Mouse (Mus musculus) forebrain, embryonic 14.5 days (tissue): Measurements from ENCODE around the gene Prim2. TPM values are rescaled to one million over a fixed set of nuclear protein-coding genes. Genes with fewer than 3 reads are reported as not detected.
"Not testable (repeated sequence)": the region's sequence is repeated elsewhere in the genome, so short reads cannot be mapped to it uniquely, and the experiment has no call there.

Experiments used
- ATAC-seq: fragments of 200-750 bp; cut with Nextera tagmentation; 2 replicates; pipeline ENCODE4 v1.8.0; 2017; ENCODE audit warnings: mild to moderate bottlenecking, moderate library complexity
- DNase-seq: peaks from one replicate; pipeline ENCODE4 v3.0.0-alpha.2; 2015; ENCODE audit warnings: low spot score
- H3K27ac ChIP-seq: fragments of 300-500 bp; sonication (generic); 2 replicates; pipeline ENCODE4 v1.5.1; 2014; ENCODE audit warnings: low read depth, mild to moderate bottlenecking, control low read depth, low read length, moderate library complexity
- H3K27me3 ChIP-seq: fragments of 300-500 bp; sonication (generic); replicated peaks from 2 replicates; pipeline ENCODE4 v1.6.1; 2014; ENCODE audit warnings: low read length, control low read depth, mixed read lengths; ENCODE audit not compliant: control insufficient read depth, insufficient read depth
- H3K36me3 ChIP-seq: fragments of 300-500 bp; sonication (generic); 2 replicates; pipeline ENCODE4 v1.6.1; 2014; ENCODE audit warnings: low read length, control low read depth; ENCODE audit not compliant: control insufficient read depth, insufficient read depth
- H3K4me1 ChIP-seq: fragments of 300-500 bp; sonication (generic); 2 replicates; pipeline ENCODE4 v1.6.1; 2014; ENCODE audit warnings: antibody characterized with exemption, low read length, control low read depth; ENCODE audit not compliant: control insufficient read depth, insufficient read depth
- H3K4me2 ChIP-seq: fragments of 300-500 bp; sonication (generic); 2 replicates; pipeline ENCODE4 v1.6.1; 2014; ENCODE audit warnings: mild to moderate bottlenecking, control low read depth, low read length
- H3K4me3 ChIP-seq: fragments of 300-500 bp; sonication (generic); 2 replicates; pipeline ENCODE4 v1.5.1; 2014; ENCODE audit warnings: low read depth, low read length, control low read depth
- H3K9ac ChIP-seq: fragments of 300-500 bp; sonication (generic); 2 replicates; pipeline ENCODE4 v1.6.1; 2014; ENCODE audit warnings: mild to moderate bottlenecking, low read length, control low read depth, moderate library complexity
- H3K9me3 ChIP-seq: fragments of 300-500 bp; sonication (generic); replicated peaks from 2 replicates; pipeline ENCODE4 v1.6.1; 2016; ENCODE audit warnings: low read length, control low read depth, mixed read lengths; ENCODE audit not compliant: control insufficient read depth
- WGBS: fragments of 180-500 bp; shearing (Covaris S2); extraction: QIAGEN DNeasy Blood & Tissue Kit; methylation state at CpG from one replicate; pipeline ENCODE4 v1.1.7; 2014; 5-methylcytosine and 5-hydroxymethylcytosine counted together
- polyA plus RNA-seq: library from polyadenylated mRNA; unstranded; fragments of >200 nt; fragmentation: Nextera tagmentation; extraction: Ambion mirVana; gene quantifications from 2 replicates; pipeline ENCODE4 v1.2.1, GENCODE M21; 2014

The Prim2 gene
- polyA plus RNA-seq, 1 experiment from 2014 or later, result 36.8 TPM

GRCm38 (mm10) chr1:33627070-33627469 is 42.5 kb downstream of the Prim2 start:
- H3K27ac ChIP-seq, result no peak overlapping the region
- DNase-seq, result no peak

DNA sequence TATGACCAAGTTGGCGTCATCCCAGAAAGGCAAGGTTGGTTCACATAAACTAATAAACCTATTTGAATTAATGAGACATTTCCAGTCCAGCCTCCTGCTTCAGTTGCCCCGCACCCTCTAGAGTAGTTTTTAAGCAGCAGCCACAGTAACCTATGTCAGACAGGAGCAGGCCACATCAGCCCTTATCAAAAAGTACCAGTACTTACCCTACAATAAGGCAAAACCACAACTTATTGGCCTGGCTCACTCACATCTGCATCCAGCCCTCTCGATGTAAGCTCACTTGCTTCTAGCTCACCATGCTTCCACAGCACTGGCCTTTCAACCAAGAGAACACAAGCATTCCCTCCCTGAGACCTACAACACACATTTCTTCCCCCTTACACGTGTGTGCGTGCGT is 44.7 kb downstream of the Prim2 start:
- no peak overlapping the region for H3K4me2 ChIP-seq
- H3K27me3 ChIP-seq, result no peaks in the 10 kb centered on the region
- no peak overlapping the region for H3K9ac ChIP-seq
- H3K4me3 ChIP-seq, result no peak overlapping the region
- ATAC-seq, result no peak
- H3K27ac ChIP-seq, result no peak overlapping the region
- H3K4me1 ChIP-seq, result no peaks in the 10 kb centered on the region
- no peaks in the 10 kb centered on the region for H3K9me3 ChIP-seq
- peaks cover 17% of the 10 kb centered on the region for H3K36me3 ChIP-seq
- DNase-seq, result no peak
- 96% methylated on average over 6 of the region's 6 CpGs for WGBS

More at GRCm38 (mm10) chr1:33627070-33627469, 42.5 kb downstream of the Prim2 start:
- no peaks in the 10 kb centered on the region for H3K4me1 ChIP-seq
- no peak for ATAC-seq
- H3K27me3 ChIP-seq, result no peaks in the 10 kb centered on the region
- H3K9ac ChIP-seq, result no peak overlapping the region
- H3K9me3 ChIP-seq, result no peaks in the 10 kb centered on the region
- H3K36me3 ChIP-seq, result peaks cover 26% of the 10 kb centered on the region
- no peak overlapping the region for H3K4me3 ChIP-seq
- no peak overlapping the region for H3K4me2 ChIP-seq
- 83% methylated on average over 2 of the region's 2 CpGs for WGBS

GRCm38 (mm10) chr1:33624441-33624840 is 45.2 kb downstream of the Prim2 start:
- H3K4me1 ChIP-seq, result no peaks in the 10 kb centered on the region
- no peak overlapping the region for H3K4me3 ChIP-seq
- DNase-seq, result no peak
- no peak overlapping the region for H3K4me2 ChIP-seq
- H3K36me3 ChIP-seq, result peaks cover 13% of the 10 kb centered on the region
- no peak overlapping the region for H3K9ac ChIP-seq
- 94% methylated on average over 4 of the region's 4 CpGs for WGBS
- H3K27ac ChIP-seq, result no peak overlapping the region
- no peaks in the 10 kb centered on the region for H3K9me3 ChIP-seq
- no peak for ATAC-seq
- H3K27me3 ChIP-seq, result no peaks in the 10 kb centered on the region

- DNase-seq (no peak), ATAC-seq (no peak)
- H3K4me3 ChIP-seq, result no peak overlapping the region
- no peak overlapping the region for H3K27ac ChIP-seq
- no peaks in the 10 kb centered on the region for H3K4me1 ChIP-seq
- peaks cover 3% of the 10 kb centered on the region; the same call in 1 of the 2 replicates for H3K36me3 ChIP-seq
- no peak overlapping the region for H3K4me2 ChIP-seq
- H3K27me3 ChIP-seq, result no peaks in the 10 kb centered on the region
- H3K9me3 ChIP-seq, result no peaks in the 10 kb centered on the region
- H3K9ac ChIP-seq, result no peak overlapping the region
- 88% methylated on average over 10 of the region's 10 CpGs for WGBS
Measured at GRCm38 (mm10) chr1:33621791-33622190, 47.8 kb downstream of the Prim2 start.

GRCm38 (mm10) chr1:33620091-33620788 is 49.4 kb downstream of the Prim2 start:
- Histone ChIP-seq H3K9me3 (no peaks in the 10 kb centered on the region), H3K36me3 (peaks cover 3% of the 10 kb centered on the region; the same call in 1 of the 2 replicates), H3K4me2 (no peak overlapping the region), H3K4me1 (no peaks in the 10 kb centered on the region), H3K4me3 (no peak overlapping the region), H3K27me3 (no peaks in the 10 kb centered on the region), H3K9ac (no peak overlapping the region), H3K27ac (no peak overlapping the region)
- DNase-seq (no peak), ATAC-seq (no peak)
- 94% methylated on average over 9 of the region's 9 CpGs for WGBS

- not testable (repeated sequence) for H3K4me2 ChIP-seq, ATAC-seq, H3K9ac ChIP-seq, H3K4me1 ChIP-seq, DNase-seq, H3K36me3 ChIP-seq, H3K27ac ChIP-seq, H3K9me3 ChIP-seq, H3K4me3 ChIP-seq, H3K27me3 ChIP-seq
- WGBS, result 95% methylated on average over 5 of the region's 6 CpGs
Measured at GRCm38 (mm10) chr1:33616642-33617041, 53.0 kb downstream of the Prim2 start.

GRCm38 (mm10) chr1:33612100-33612499 is 57.5 kb downstream of the Prim2 start:
- Histone ChIP-seq H3K27me3 (no peaks in the 10 kb centered on the region), H3K4me1 (peaks cover 6% of the 10 kb centered on the region; the same call in 1 of the 2 replicates), H3K36me3 (no peaks in the 10 kb centered on the region), H3K4me2 (no peak overlapping the region), H3K9ac (no peak overlapping the region), H3K27ac (no peak overlapping the region), H3K9me3 (no peaks in the 10 kb centered on the region), H3K4me3 (no peak overlapping the region)
- ATAC-seq (no peak), DNase-seq (no peak)
- 85% methylated on average over 1 of the region's 1 CpGs for WGBS

DNA sequence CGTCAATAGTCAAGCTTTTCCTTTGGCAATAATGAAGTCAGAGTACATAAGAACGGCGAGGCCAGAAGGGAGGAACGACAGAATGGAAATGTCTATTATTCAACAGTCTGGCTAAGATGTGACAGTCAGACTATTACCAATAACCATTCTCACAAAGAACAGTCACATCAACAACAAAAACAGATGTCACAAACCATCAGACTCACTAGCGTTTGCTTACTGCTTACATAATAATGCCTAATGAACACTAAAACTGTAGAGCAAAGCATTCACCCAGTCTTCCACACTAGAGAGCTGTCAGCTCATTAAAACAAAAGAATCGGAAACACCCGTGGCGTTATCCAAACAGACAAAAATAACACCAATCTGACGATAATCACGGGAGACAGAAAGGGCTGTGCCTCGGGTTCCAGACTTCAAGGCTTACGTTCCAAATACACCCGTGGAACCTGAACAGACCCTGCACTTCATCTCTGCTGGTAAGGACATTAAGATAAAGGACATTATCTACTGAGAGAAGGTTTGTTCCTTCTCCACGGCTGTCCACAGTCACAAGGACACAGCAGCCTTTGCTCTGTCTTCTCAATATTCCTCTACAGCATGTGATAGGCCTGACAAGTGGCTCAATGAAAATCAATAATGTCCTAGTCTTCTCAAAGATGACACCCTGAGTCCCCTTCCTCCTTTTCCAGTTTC is 59.4 kb downstream of the Prim2 start:
- peaks cover 6% of the 10 kb centered on the region; the same call in 1 of the 2 replicates for H3K4me1 ChIP-seq
- H3K27ac ChIP-seq, result no peak overlapping the region; the same call in 1 of the 2 replicates
- no peaks in the 10 kb centered on the region for H3K9me3 ChIP-seq
- no peak overlapping the region for H3K4me3 ChIP-seq
- ATAC-seq (peak; percentile 74), DNase-seq (peak; percentile 59)
- no peak overlapping the region for H3K4me2 ChIP-seq
- 41% methylated on average over 14 of the region's 14 CpGs for WGBS
- H3K36me3 ChIP-seq, result no peaks in the 10 kb centered on the region
- no peaks in the 10 kb centered on the region for H3K27me3 ChIP-seq
- no peak overlapping the region for H3K9ac ChIP-seq

DNA sequence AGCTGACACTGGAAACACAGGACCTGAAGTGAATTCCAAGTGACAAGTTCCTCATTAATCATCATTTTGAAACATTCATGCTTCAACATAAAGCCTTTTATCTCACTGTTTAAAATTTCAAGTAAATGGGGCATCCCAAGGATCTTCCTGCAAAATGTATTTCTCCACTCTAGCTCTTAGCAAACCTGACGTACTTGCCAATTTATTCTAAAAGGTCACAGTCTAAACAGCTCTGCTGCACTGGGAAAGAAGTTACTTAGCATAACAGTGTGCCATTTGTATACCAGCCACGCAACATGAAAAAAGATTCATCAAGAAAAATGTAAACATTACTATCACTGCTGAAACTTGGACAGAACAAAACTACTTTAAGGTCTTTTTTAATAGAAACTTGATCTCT is 61.5 kb downstream of the Prim2 start:
- Histone ChIP-seq H3K4me1 (peaks cover 6% of the 10 kb centered on the region; the same call in 1 of the 2 replicates), H3K9me3 (no peaks in the 10 kb centered on the region), H3K27ac (no peak overlapping the region), H3K4me3 (no peak overlapping the region), H3K27me3 (no peaks in the 10 kb centered on the region), H3K4me2 (no peak overlapping the region), H3K9ac (no peak overlapping the region), H3K36me3 (no peaks in the 10 kb centered on the region)
- DNase-seq, result peak; percentile 22
- 52% methylated on average over 2 of the region's 2 CpGs for WGBS
- ATAC-seq, result no peak
